Mouse (Mus musculus) T-helper 2 cell (primary cell): ENCODE data around the gene 2410131K14Rik.

Experiments used
- in situ Hi-C: fragments of 300-600 bp; cut with MboI, MseI; formaldehyde crosslinking; loops from one replicate; pipeline ENCODE4 v1.15.1; 2025; ENCODE audit warnings: high pct_unique_total_duplicates

The 2410131K14Rik gene

GRCm38 (mm10) chr5:118260642-118261041 is 15.6 kb downstream of the 2410131K14Rik start:
- in situ Hi-C loops: no loop called here

- in situ Hi-C loops: no loop called here
These were observed 16.2 kb downstream of the 2410131K14Rik start for GRCm38 (mm10) chr5:118261181-118261580.

- in situ Hi-C loops: no loop called here
These were observed 17.4 kb downstream of the 2410131K14Rik start for GRCm38 (mm10) chr5:118262418-118262817.

- in situ Hi-C loops: no loop called here
These were observed 19.3 kb downstream of the 2410131K14Rik start for GRCm38 (mm10) chr5:118264279-118264678.

GRCm38 (mm10) chr5:118265366-118265765 is 20.3 kb downstream of the 2410131K14Rik start:
- in situ Hi-C loops: no loop called here

GRCm38 (mm10) chr5:118266309-118266708 is 21.3 kb downstream of the 2410131K14Rik start:
- in situ Hi-C loops: no loop called here

GRCm38 (mm10) chr5:118268987-118269386 is 24.0 kb downstream of the 2410131K14Rik start:
- in situ Hi-C loops: no loop called here

GRCm38 (mm10) chr5:118271449-118272110 is 26.6 kb downstream of the 2410131K14Rik start:
- in situ Hi-C loops: loop anchor here (5.0 to 10.0 kb wide), 2 partner anchors 333 to 481 kb away; no protein-coding TSS in a partner anchor

- in situ Hi-C loops: loop anchor here (5.0 to 10.0 kb wide), 2 partner anchors 331 to 479 kb away; no protein-coding TSS in a partner anchor
These were observed 28.4 kb downstream of the 2410131K14Rik start for GRCm38 (mm10) chr5:118273446-118273845.

- in situ Hi-C loops: loop anchor here (5.0 to 10.0 kb wide), 2 partner anchors 330 to 478 kb away; no protein-coding TSS in a partner anchor
These were observed 29.5 kb downstream of the 2410131K14Rik start for GRCm38 (mm10) chr5:118274546-118274945.

GRCm38 (mm10) chr5:118276281-118276680 is 31.3 kb downstream of the 2410131K14Rik start:
- in situ Hi-C loops: loop anchor here (10.0 kb wide), 1 partner anchor 329 kb away; no protein-coding TSS in a partner anchor

GRCm38 (mm10) chr5:118276711-118277110 is 31.7 kb downstream of the 2410131K14Rik start:
- in situ Hi-C loops: loop anchor here (10.0 kb wide), 1 partner anchor 328 kb away; no protein-coding TSS in a partner anchor

GRCm38 (mm10) chr5:118277741-118278495 is 32.9 kb downstream of the 2410131K14Rik start:
- in situ Hi-C loops: loop anchor here (10.0 kb wide), 1 partner anchor 327 kb away; no protein-coding TSS in a partner anchor

- in situ Hi-C loops: no loop called here
These were observed 46.4 kb downstream of the 2410131K14Rik start for GRCm38 (mm10) chr5:118291453-118291852.

- in situ Hi-C loops: no loop called here
These were observed 47.4 kb downstream of the 2410131K14Rik start for GRCm38 (mm10) chr5:118292476-118292875.

GRCm38 (mm10) chr5:118294086-118294864 is 49.2 kb downstream of the 2410131K14Rik start:
- in situ Hi-C loops: no loop called here

- in situ Hi-C loops: no loop called here
These were observed 49.8 kb downstream of the 2410131K14Rik start for GRCm38 (mm10) chr5:118294865-118295258.

- in situ Hi-C loops: no loop called here
These were observed 52.3 kb downstream of the 2410131K14Rik start for GRCm38 (mm10) chr5:118297338-118297746.

GRCm38 (mm10) chr5:118299720-118300400 is 54.8 kb downstream of the 2410131K14Rik start:
- in situ Hi-C loops: loop anchor here (25.0 kb wide), 1 partner anchor 1187 kb away; no protein-coding TSS in a partner anchor

- in situ Hi-C loops: loop anchor here (25.0 kb wide), 1 partner anchor 1185 kb away; no protein-coding TSS in a partner anchor
These were observed 57.6 kb downstream of the 2410131K14Rik start for GRCm38 (mm10) chr5:118302466-118303155.
